Mouse (Mus musculus): ENCODE results near the gene Gm14226. TPM values are rescaled to one million over a fixed set of nuclear protein-coding genes. Genes with fewer than 3 reads are reported as not detected.
"Not testable (repeated sequence)": the region's sequence is repeated elsewhere in the genome, so short reads cannot be mapped to it uniquely, and the experiment has no call there.

The Gm14226 gene
- polyA plus RNA-seq (2015; fragmentation: Nextera tagmentation; extraction: Ambion mirVana) = 2.3 and 2.7 TPM in 2 replicates

GRCm38 (mm10) chr2:155018251-155018755 lies at the start of gene Gm14226:
TSS of gene Gm14226 (plus strand) at chr2:155018266.
- Histone ChIP-seq H3K27ac (peak within 1 kb of the TSS; percentile 86), H3K9ac (peak within 1 kb of the TSS; percentile 46), H3K4me2 (replicated peaks) (peak within 1 kb of the TSS; percentile 92), H3K4me3 (replicated peaks) (peak within 1 kb of the TSS; percentile 39)
- not testable (repeated sequence) for H3K36me3 ChIP-seq; H3K9me3 ChIP-seq; H3K27me3 ChIP-seq (replicated peaks); H3K4me1 ChIP-seq (replicated peaks); ATAC-seq
- 1% methylated on average over 24 of the region's 26 CpGs for WGBS

- not testable (repeated sequence) for H3K9ac ChIP-seq; H3K9me3 ChIP-seq; H3K4me3 ChIP-seq (replicated peaks); H3K27ac ChIP-seq; H3K36me3 ChIP-seq; H3K4me1 ChIP-seq (replicated peaks); H3K27me3 ChIP-seq (replicated peaks); H3K4me2 ChIP-seq (replicated peaks); ATAC-seq
- WGBS = 66% methylated on average over 14 of the region's 14 CpGs
Observed at GRCm38 (mm10) chr2:154969740-154970397, 48.2 kb upstream of the Gm14226 start.

GRCm38 (mm10) chr2:154971919-154972692 lies 46.0 kb upstream of the Gm14226 start:
- ATAC-seq = peak; percentile 88
- no peak overlapping the region for H3K9ac ChIP-seq
- 31% methylated on average over 18 of the region's 18 CpGs for WGBS
- H3K9me3 ChIP-seq = no peaks in the 10 kb centered on the region
- H3K27ac ChIP-seq = no peak overlapping the region
- no peaks in the 10 kb centered on the region for H3K36me3 ChIP-seq
- peaks cover 3% of the 10 kb centered on the region; the same call in 1 of the 2 replicates for H3K4me1 ChIP-seq (replicated peaks)
- H3K4me3 ChIP-seq (replicated peaks) = no peak overlapping the region
- H3K4me2 ChIP-seq (replicated peaks) = peak overlapping the region; percentile 38
- H3K27me3 ChIP-seq (replicated peaks) = no peaks in the 10 kb centered on the region

- Histone ChIP-seq H3K4me1 (replicated peaks) (peaks cover 3% of the 10 kb centered on the region; the same call in 1 of the 2 replicates), H3K9me3 (no peaks in the 10 kb centered on the region), H3K4me2 (replicated peaks) (no peak overlapping the region), H3K36me3 (no peaks in the 10 kb centered on the region), H3K9ac (no peak overlapping the region), H3K4me3 (replicated peaks) (no peak overlapping the region), H3K27ac (no peak overlapping the region), H3K27me3 (replicated peaks) (no peaks in the 10 kb centered on the region)
- no peak for ATAC-seq
- WGBS = 75% methylated on average over 5 of the region's 5 CpGs
Observed at GRCm38 (mm10) chr2:154972981-154973380, 45.1 kb upstream of the Gm14226 start.

GRCm38 (mm10) chr2:154986609-154987008 lies 31.5 kb upstream of the Gm14226 start:
- Histone ChIP-seq H3K9me3 (no peaks in the 10 kb centered on the region), H3K36me3 (no peaks in the 10 kb centered on the region), H3K4me2 (replicated peaks) (no peak overlapping the region), H3K4me3 (replicated peaks) (no peak overlapping the region), H3K27me3 (replicated peaks) (no peaks in the 10 kb centered on the region), H3K9ac (no peak overlapping the region), H3K4me1 (replicated peaks) (no peaks in the 10 kb centered on the region), H3K27ac (no peak overlapping the region)
- no peak for ATAC-seq
- WGBS = 67% methylated on average over 1 of the region's 1 CpGs

GRCm38 (mm10) chr2:154991411-154991810 lies 26.7 kb upstream of the Gm14226 start:
- ATAC-seq = no peak
- Histone ChIP-seq H3K27ac (no peak overlapping the region), H3K9ac (no peak overlapping the region), H3K9me3 (no peaks in the 10 kb centered on the region), H3K4me2 (replicated peaks) (no peak overlapping the region), H3K27me3 (replicated peaks) (no peaks in the 10 kb centered on the region), H3K4me1 (replicated peaks) (no peaks in the 10 kb centered on the region), H3K36me3 (no peaks in the 10 kb centered on the region), H3K4me3 (replicated peaks) (no peak overlapping the region)
- WGBS = 71% methylated on average over 8 of the region's 8 CpGs

GRCm38 (mm10) chr2:154992083-154992482 lies 26.0 kb upstream of the Gm14226 start:
- Histone ChIP-seq H3K27ac (no peak overlapping the region), H3K9me3 (no peaks in the 10 kb centered on the region), H3K4me3 (replicated peaks) (no peak overlapping the region), H3K4me2 (replicated peaks) (no peak overlapping the region), H3K27me3 (replicated peaks) (no peaks in the 10 kb centered on the region), H3K36me3 (no peaks in the 10 kb centered on the region), H3K4me1 (replicated peaks) (no peaks in the 10 kb centered on the region), H3K9ac (no peak overlapping the region)
- 76% methylated on average over 5 of the region's 5 CpGs for WGBS
- no peak for ATAC-seq

GRCm38 (mm10) chr2:155005491-155005890 lies 12.6 kb upstream of the Gm14226 start:
- no peak overlapping the region for H3K9ac ChIP-seq
- H3K36me3 ChIP-seq = no peaks in the 10 kb centered on the region
- no peak overlapping the region for H3K4me2 ChIP-seq (replicated peaks)
- H3K9me3 ChIP-seq = no peaks in the 10 kb centered on the region
- no peaks in the 10 kb centered on the region for H3K27me3 ChIP-seq (replicated peaks)
- no peak overlapping the region for H3K27ac ChIP-seq
- WGBS = 92% methylated on average over 11 of the region's 11 CpGs
- no peak for ATAC-seq
- no peak overlapping the region for H3K4me3 ChIP-seq (replicated peaks)
- H3K4me1 ChIP-seq (replicated peaks) = no peaks in the 10 kb centered on the region

- no peak overlapping the region for H3K27ac ChIP-seq
- no peak overlapping the region for H3K4me3 ChIP-seq (replicated peaks)
- ATAC-seq = no peak
- H3K36me3 ChIP-seq = no peaks in the 10 kb centered on the region
- no peaks in the 10 kb centered on the region for H3K9me3 ChIP-seq
- H3K27me3 ChIP-seq (replicated peaks) = no peaks in the 10 kb centered on the region
- H3K4me1 ChIP-seq (replicated peaks) = no peaks in the 10 kb centered on the region
- H3K9ac ChIP-seq = no peak overlapping the region
- 44% methylated on average over 3 of the region's 3 CpGs for WGBS
- no peak overlapping the region for H3K4me2 ChIP-seq (replicated peaks)
Observed at GRCm38 (mm10) chr2:155011086-155011656, 6.9 kb upstream of the Gm14226 start.

- ATAC-seq = no peak
- H3K9me3 ChIP-seq = no peaks in the 10 kb centered on the region
- H3K4me2 ChIP-seq (replicated peaks) = no peak overlapping the region
- WGBS = 87% methylated on average over 6 of the region's 6 CpGs
- no peak overlapping the region for H3K27ac ChIP-seq
- no peaks in the 10 kb centered on the region for H3K4me1 ChIP-seq (replicated peaks)
- no peaks in the 10 kb centered on the region for H3K27me3 ChIP-seq (replicated peaks)
- H3K36me3 ChIP-seq = no peaks in the 10 kb centered on the region
- H3K4me3 ChIP-seq (replicated peaks) = no peak overlapping the region
- no peak overlapping the region for H3K9ac ChIP-seq
Observed at GRCm38 (mm10) chr2:155012991-155013390, 5.1 kb upstream of the Gm14226 start.

GRCm38 (mm10) chr2:155016751-155017150 lies 1.3 kb upstream of the Gm14226 start:
- 41% methylated on average over 8 of the region's 9 CpGs for WGBS

More at GRCm38 (mm10) chr2:155016751-155017150, 1.3 kb upstream of the Gm14226 start:
- H3K4me1 ChIP-seq (replicated peaks); H3K9ac ChIP-seq; H3K27ac ChIP-seq; H3K36me3 ChIP-seq; H3K4me3 ChIP-seq (replicated peaks); H3K9me3 ChIP-seq; H3K4me2 ChIP-seq (replicated peaks); H3K27me3 ChIP-seq (replicated peaks); ATAC-seq: not testable (repeated sequence)
